Mouse (Mus musculus): ENCODE results near the gene Olfr455. TPM values are rescaled to one million over a fixed set of nuclear protein-coding genes. Genes with fewer than 3 reads are reported as not detected.

The Olfr455 gene
- polyA plus RNA-seq, 1 experiment from 2014 or later: not detected

DNA sequence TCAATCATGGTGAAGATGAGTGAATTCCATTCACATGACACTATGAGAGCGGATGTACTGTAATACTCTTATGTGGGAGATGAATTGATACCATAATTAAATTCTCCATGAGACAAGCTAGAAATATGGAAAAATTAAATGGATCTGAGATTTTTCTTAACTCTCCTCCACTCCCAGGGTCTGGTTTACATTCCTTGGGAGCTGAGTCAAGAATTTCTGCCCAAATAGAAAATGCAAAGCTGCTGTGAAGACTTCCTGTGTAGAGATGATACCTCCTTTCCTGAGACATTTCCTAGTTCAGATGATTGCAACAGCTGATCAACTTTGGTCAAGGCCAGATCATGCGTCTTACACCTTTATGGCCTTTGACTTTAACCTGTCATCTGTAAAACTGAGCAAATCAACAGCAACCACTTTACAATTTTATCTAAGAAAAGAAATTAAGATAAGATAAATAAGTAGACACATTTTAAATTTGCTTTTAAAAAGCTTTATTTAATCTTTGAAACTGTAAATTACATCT is 18.8 kb upstream of the Olfr455 start:
- DNase-seq (ENCODE audit: low spot score) (no peak), ATAC-seq (replicated peaks; ENCODE audit: insufficient number of reproducible peaks, low FRiP score, low TSS enrichment, low read depth) (no peak)
- Histone ChIP-seq H3K27me3 (ENCODE audit: control insufficient read depth, insufficient read depth, low read length) (no peaks in the 10 kb centered on the region), H3K4me2 (ENCODE audit: low read depth, low read length) (no peak overlapping the region), H3K9me3 (replicated peaks; ENCODE audit: control insufficient read depth, low read length) (no peaks in the 10 kb centered on the region), H3K4me1 (ENCODE audit: control insufficient read depth, insufficient read depth, low read length) (no peaks in the 10 kb centered on the region), H3K27ac (replicated peaks; ENCODE audit: low read depth, low read length) (no peak overlapping the region), H3K4me3 (ENCODE audit: low read depth, low read length) (no peak overlapping the region), H3K36me3 (replicated peaks; ENCODE audit: control insufficient read depth, insufficient read depth, low read depth, low read length) (no peaks in the 10 kb centered on the region), H3K9ac (replicated peaks; ENCODE audit: low read length) (no peak overlapping the region)
- 85% methylated on average over 2 of the region's 2 CpGs for WGBS

GRCm38 (mm10) chr6:42562280-42562679 is 14.9 kb upstream of the Olfr455 start:
- Histone ChIP-seq H3K9me3 (replicated peaks; ENCODE audit: control insufficient read depth, low read length) (no peaks in the 10 kb centered on the region), H3K4me2 (ENCODE audit: low read depth, low read length) (no peak overlapping the region), H3K36me3 (replicated peaks; ENCODE audit: control insufficient read depth, insufficient read depth, low read depth, low read length) (no peaks in the 10 kb centered on the region), H3K4me1 (ENCODE audit: control insufficient read depth, insufficient read depth, low read length) (no peaks in the 10 kb centered on the region), H3K27ac (replicated peaks; ENCODE audit: low read depth, low read length) (no peak overlapping the region), H3K9ac (replicated peaks; ENCODE audit: low read length) (no peak overlapping the region), H3K27me3 (ENCODE audit: control insufficient read depth, insufficient read depth, low read length) (no peaks in the 10 kb centered on the region), H3K4me3 (ENCODE audit: low read depth, low read length) (no peak overlapping the region)
- WGBS: 70% methylated on average over 2 of the region's 2 CpGs
- no peak for ATAC-seq (replicated peaks; ENCODE audit: insufficient number of reproducible peaks, low FRiP score, low TSS enrichment, low read depth)
- DNase-seq (ENCODE audit: low spot score): no peak

DNA sequence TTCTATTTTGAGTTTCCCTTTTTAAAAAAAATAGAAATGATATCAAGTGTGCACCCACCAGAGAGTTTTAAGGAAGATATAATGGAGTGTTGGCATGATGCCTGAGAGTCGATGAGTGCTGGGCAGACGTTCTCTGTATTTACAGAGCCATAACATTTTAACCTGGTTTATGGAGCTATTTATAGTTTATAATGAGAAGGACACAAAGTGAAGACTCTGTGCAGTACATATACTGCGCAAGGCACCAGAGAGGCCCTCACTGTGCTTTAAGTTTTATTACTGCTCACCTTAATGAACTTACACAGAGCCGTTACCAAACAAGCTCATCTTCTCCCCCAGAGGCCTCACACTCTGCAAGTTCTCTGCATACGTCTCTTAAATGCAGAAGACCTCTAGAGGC is 13.5 kb upstream of the Olfr455 start:
- H3K9ac ChIP-seq (replicated peaks; ENCODE audit: low read length): no peak overlapping the region
- H3K27me3 ChIP-seq (ENCODE audit: control insufficient read depth, insufficient read depth, low read length): no peaks in the 10 kb centered on the region
- no peak overlapping the region for H3K4me2 ChIP-seq (ENCODE audit: low read depth, low read length)
- no peaks in the 10 kb centered on the region for H3K36me3 ChIP-seq (replicated peaks; ENCODE audit: control insufficient read depth, insufficient read depth, low read depth, low read length)
- no peak overlapping the region for H3K4me3 ChIP-seq (ENCODE audit: low read depth, low read length)
- no peaks in the 10 kb centered on the region for H3K9me3 ChIP-seq (replicated peaks; ENCODE audit: control insufficient read depth, low read length)
- no peak for DNase-seq (ENCODE audit: low spot score)
- H3K4me1 ChIP-seq (ENCODE audit: control insufficient read depth, insufficient read depth, low read length): no peaks in the 10 kb centered on the region
- 87% methylated on average over 5 of the region's 5 CpGs for WGBS
- no peak for ATAC-seq (replicated peaks; ENCODE audit: insufficient number of reproducible peaks, low FRiP score, low TSS enrichment, low read depth)
- H3K27ac ChIP-seq (replicated peaks; ENCODE audit: low read depth, low read length): no peak overlapping the region

DNA sequence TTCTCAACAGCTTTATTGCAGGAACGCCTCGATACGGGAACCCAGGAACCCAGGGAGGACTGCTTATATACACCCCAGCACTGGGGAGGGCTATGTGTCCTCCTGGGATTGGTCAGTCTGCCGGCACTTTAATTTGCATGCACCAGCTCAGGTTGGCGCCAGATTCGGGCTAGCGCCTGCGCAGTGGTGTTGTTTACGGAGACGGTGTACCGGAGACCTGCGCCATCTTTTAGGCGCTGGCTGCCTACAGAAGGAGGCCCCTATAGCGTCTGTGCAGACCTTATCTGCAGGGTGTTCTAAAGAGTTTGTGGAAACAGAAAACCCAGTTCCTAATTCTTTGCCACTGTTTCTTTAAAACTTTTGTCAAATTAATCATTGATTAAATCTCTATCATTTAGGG is 11.3 kb upstream of the Olfr455 start:
- 93% methylated on average over 14 of the region's 14 CpGs for WGBS
- no peak for DNase-seq (ENCODE audit: low spot score)
- Histone ChIP-seq H3K27ac (replicated peaks; ENCODE audit: low read depth, low read length) (no peak overlapping the region), H3K4me3 (ENCODE audit: low read depth, low read length) (no peak overlapping the region), H3K27me3 (ENCODE audit: control insufficient read depth, insufficient read depth, low read length) (no peaks in the 10 kb centered on the region), H3K4me2 (ENCODE audit: low read depth, low read length) (no peak overlapping the region), H3K9me3 (replicated peaks; ENCODE audit: control insufficient read depth, low read length) (no peaks in the 10 kb centered on the region), H3K36me3 (replicated peaks; ENCODE audit: control insufficient read depth, insufficient read depth, low read depth, low read length) (no peaks in the 10 kb centered on the region), H3K9ac (replicated peaks; ENCODE audit: low read length) (no peak overlapping the region), H3K4me1 (ENCODE audit: control insufficient read depth, insufficient read depth, low read length) (no peaks in the 10 kb centered on the region)
- ATAC-seq (replicated peaks; ENCODE audit: insufficient number of reproducible peaks, low FRiP score, low TSS enrichment, low read depth): no peak

- Histone ChIP-seq H3K4me3 (ENCODE audit: low read depth, low read length) (no peak overlapping the region), H3K4me1 (ENCODE audit: control insufficient read depth, insufficient read depth, low read length) (no peaks in the 10 kb centered on the region), H3K9ac (replicated peaks; ENCODE audit: low read length) (no peak overlapping the region), H3K36me3 (replicated peaks; ENCODE audit: control insufficient read depth, insufficient read depth, low read depth, low read length) (no peaks in the 10 kb centered on the region), H3K27ac (replicated peaks; ENCODE audit: low read depth, low read length) (no peak overlapping the region), H3K27me3 (ENCODE audit: control insufficient read depth, insufficient read depth, low read length) (no peaks in the 10 kb centered on the region), H3K4me2 (ENCODE audit: low read depth, low read length) (no peak overlapping the region), H3K9me3 (replicated peaks; ENCODE audit: control insufficient read depth, low read length) (no peaks in the 10 kb centered on the region)
- 78% methylated on average over 2 of the region's 2 CpGs for WGBS
- ATAC-seq (replicated peaks; ENCODE audit: insufficient number of reproducible peaks, low FRiP score, low TSS enrichment, low read depth) (no peak), DNase-seq (ENCODE audit: low spot score) (no peak)
Observed at GRCm38 (mm10) chr6:42546180-42546579, 1.2 kb downstream of the Olfr455 start.

GRCm38 (mm10) chr6:42545451-42545885 is 1.9 kb downstream of the Olfr455 start:
- Histone ChIP-seq H3K9ac (replicated peaks; ENCODE audit: low read length) (no peak overlapping the region), H3K4me1 (ENCODE audit: control insufficient read depth, insufficient read depth, low read length) (no peaks in the 10 kb centered on the region), H3K27ac (replicated peaks; ENCODE audit: low read depth, low read length) (no peak overlapping the region), H3K27me3 (ENCODE audit: control insufficient read depth, insufficient read depth, low read length) (no peaks in the 10 kb centered on the region), H3K4me2 (ENCODE audit: low read depth, low read length) (no peak overlapping the region), H3K9me3 (replicated peaks; ENCODE audit: control insufficient read depth, low read length) (no peaks in the 10 kb centered on the region), H3K4me3 (ENCODE audit: low read depth, low read length) (no peak overlapping the region), H3K36me3 (replicated peaks; ENCODE audit: control insufficient read depth, insufficient read depth, low read depth, low read length) (no peaks in the 10 kb centered on the region)
- DNase-seq (ENCODE audit: low spot score): no peak
- WGBS: 60% methylated on average over 2 of the region's 2 CpGs
- no peak for ATAC-seq (replicated peaks; ENCODE audit: insufficient number of reproducible peaks, low FRiP score, low TSS enrichment, low read depth)

GRCm38 (mm10) chr6:42544846-42545245 is 2.5 kb downstream of the Olfr455 start:
- Histone ChIP-seq H3K4me3 (ENCODE audit: low read depth, low read length) (no peak overlapping the region), H3K27me3 (ENCODE audit: control insufficient read depth, insufficient read depth, low read length) (no peaks in the 10 kb centered on the region), H3K4me1 (ENCODE audit: control insufficient read depth, insufficient read depth, low read length) (no peaks in the 10 kb centered on the region), H3K9ac (replicated peaks; ENCODE audit: low read length) (no peak overlapping the region), H3K27ac (replicated peaks; ENCODE audit: low read depth, low read length) (no peak overlapping the region), H3K9me3 (replicated peaks; ENCODE audit: control insufficient read depth, low read length) (no peaks in the 10 kb centered on the region), H3K36me3 (replicated peaks; ENCODE audit: control insufficient read depth, insufficient read depth, low read depth, low read length) (no peaks in the 10 kb centered on the region), H3K4me2 (ENCODE audit: low read depth, low read length) (no peak overlapping the region)
- 69% methylated on average over 1 of the region's 1 CpGs for WGBS
- DNase-seq (ENCODE audit: low spot score): no peak
- ATAC-seq (replicated peaks; ENCODE audit: insufficient number of reproducible peaks, low FRiP score, low TSS enrichment, low read depth): no peak

DNA sequence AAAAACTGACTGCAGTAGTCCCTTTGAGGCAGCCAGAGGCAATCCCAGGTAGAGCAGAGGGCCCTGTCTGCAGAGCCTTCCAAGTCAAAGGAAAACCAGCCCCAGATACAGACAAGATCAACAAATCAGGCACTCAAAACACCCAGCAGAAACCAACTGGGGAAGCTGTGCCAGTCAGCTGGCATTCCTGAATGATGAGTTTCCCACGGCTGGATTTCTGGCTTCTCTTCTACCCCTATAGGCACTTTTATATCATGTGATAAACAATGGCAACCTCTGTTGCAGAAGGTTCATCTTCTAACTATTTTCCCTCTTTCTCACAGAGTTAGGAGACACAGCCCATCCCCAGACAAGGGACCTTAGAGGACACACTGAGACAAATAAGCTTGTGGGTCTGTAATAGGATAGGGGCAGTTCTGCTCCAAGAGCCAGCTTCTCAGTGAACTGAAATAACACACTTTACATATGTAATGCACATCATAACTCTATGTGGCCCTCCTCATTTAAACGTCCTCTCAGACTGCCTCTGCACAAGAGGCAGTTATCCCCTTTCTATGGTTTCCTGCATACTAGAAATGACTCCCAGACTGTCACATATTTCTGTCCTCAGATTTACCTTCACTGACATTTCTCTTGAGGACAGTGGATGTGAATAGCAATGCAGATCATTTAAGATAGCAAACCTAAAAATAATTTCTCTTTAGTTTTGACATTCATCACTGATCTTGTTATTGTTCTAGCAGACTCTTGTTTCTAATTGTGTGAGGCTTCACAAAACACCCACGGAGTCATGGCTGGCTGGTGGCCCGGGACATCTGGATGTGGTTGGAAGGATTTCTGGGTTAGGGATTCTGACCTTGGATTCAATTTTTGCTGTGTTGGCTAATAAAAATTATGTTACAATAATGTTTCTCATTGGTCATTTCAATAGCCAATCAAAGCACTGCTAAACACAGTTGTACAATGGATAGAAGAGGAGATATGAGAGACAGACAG is 5.1 kb downstream of the Olfr455 start:
- H3K36me3 ChIP-seq (replicated peaks; ENCODE audit: control insufficient read depth, insufficient read depth, low read depth, low read length): no peaks in the 10 kb centered on the region
- ATAC-seq (replicated peaks; ENCODE audit: insufficient number of reproducible peaks, low FRiP score, low TSS enrichment, low read depth) (no peak), DNase-seq (ENCODE audit: low spot score) (no peak)
- no peak overlapping the region for H3K4me2 ChIP-seq (ENCODE audit: low read depth, low read length)
- 57% methylated on average over 4 of the region's 4 CpGs for WGBS
- H3K27ac ChIP-seq (replicated peaks; ENCODE audit: low read depth, low read length): no peak overlapping the region
- no peak overlapping the region for H3K9ac ChIP-seq (replicated peaks; ENCODE audit: low read length)
- no peaks in the 10 kb centered on the region for H3K9me3 ChIP-seq (replicated peaks; ENCODE audit: control insufficient read depth, low read length)
- H3K4me3 ChIP-seq (ENCODE audit: low read depth, low read length): no peak overlapping the region
- H3K27me3 ChIP-seq (ENCODE audit: control insufficient read depth, insufficient read depth, low read length): no peaks in the 10 kb centered on the region
- no peaks in the 10 kb centered on the region for H3K4me1 ChIP-seq (ENCODE audit: control insufficient read depth, insufficient read depth, low read length)

Data from embryonic facial prominence, embryonic 11.5 days (tissue).